Mouse (Mus musculus) erythroblast, embryonic 14.5 days (primary cell): ENCODE results near the gene Sult6b2.

Source experiments
- GATA1 ChIP-seq: IDR thresholded peaks from 2 replicates; pipeline ENCODE4 v1.6.1; 2012; ENCODE audit warnings: low read length, inconsistent platforms, mixed read lengths
- TAL1 ChIP-seq: IDR thresholded peaks from 3 replicates; pipeline ENCODE4 v1.6.1; 2012; ENCODE audit warnings: low read length, inconsistent platforms, mixed read lengths

- TF ChIP-seq GATA1 (no peak), TAL1 (no peak)
Observed at GRCm38 (mm10) chr6:142786106-142786505, 18.2 kb downstream of the Sult6b2 start.
